Mouse (Mus musculus): ENCODE data around the gene Plekhm1. TPM values are rescaled to one million over a fixed set of nuclear protein-coding genes. Genes with fewer than 3 reads are reported as not detected.
A peak's percentile ranks its signal among the peaks of the same experiment; 100 is the strongest.

Plekhm1 gene
- total RNA-seq, 2 experiments from 2014 or later, result 21.3 to 22.2 TPM

GRCm38 (mm10) chr11:103362521-103363181 is 49.8 kb downstream of the Plekhm1 start:
- DNase-seq (ENCODE audit: low spot score in 2 of 2), result no peak

- DNase-seq (ENCODE audit: low spot score in 2 of 2), result no peak
Measured at GRCm38 (mm10) chr11:103362054-103362432, 50.4 kb downstream of the Plekhm1 start.

- no peak for DNase-seq (ENCODE audit: low spot score in 2 of 2)
Measured at GRCm38 (mm10) chr11:103361396-103362053, 51.0 kb downstream of the Plekhm1 start.

- DNase-seq (ENCODE audit: low spot score in 2 of 2), result no peak
Measured at GRCm38 (mm10) chr11:103360661-103361081, 51.8 kb downstream of the Plekhm1 start.

- DNase-seq (ENCODE audit: low spot score in 2 of 2), result peak; percentile 86 to 91
Measured at GRCm38 (mm10) chr11:103359841-103360641, 52.4 kb downstream of the Plekhm1 start.

GRCm38 (mm10) chr11:103359122-103359521 is 53.4 kb downstream of the Plekhm1 start:
- DNase-seq (ENCODE audit: low spot score in 2 of 2), result peak; percentile 69 to 74

GRCm38 (mm10) chr11:103358316-103358715 is 54.2 kb downstream of the Plekhm1 start:
- no peak for DNase-seq (ENCODE audit: low spot score in 2 of 2)

GRCm38 (mm10) chr11:103357710-103358109 is 54.8 kb downstream of the Plekhm1 start:
- DNase-seq (ENCODE audit: low spot score in 2 of 2), result no peak

GRCm38 (mm10) chr11:103356938-103357670 is 55.4 kb downstream of the Plekhm1 start:
- DNase-seq (ENCODE audit: low spot score in 2 of 2), result no peak

GRCm38 (mm10) chr11:103356032-103356571 is 56.4 kb downstream of the Plekhm1 start:
- no peak for DNase-seq (ENCODE audit: low spot score in 2 of 2)

GRCm38 (mm10) chr11:103355251-103355650 is 57.2 kb downstream of the Plekhm1 start:
- no peak for DNase-seq (ENCODE audit: low spot score in 2 of 2)

- no peak for DNase-seq (ENCODE audit: low spot score in 2 of 2)
Measured at GRCm38 (mm10) chr11:103354033-103354432, 58.5 kb downstream of the Plekhm1 start.

- no peak for DNase-seq (ENCODE audit: low spot score in 2 of 2)
Measured at GRCm38 (mm10) chr11:103352239-103352814, 60.2 kb downstream of the Plekhm1 start.

GRCm38 (mm10) chr11:103350711-103351315 is 61.7 kb downstream of the Plekhm1 start:
- DNase-seq (ENCODE audit: low spot score in 2 of 2), result no peak

- DNase-seq (ENCODE audit: low spot score in 2 of 2), result no peak
Measured at GRCm38 (mm10) chr11:103349699-103350098, 62.8 kb downstream of the Plekhm1 start.

- no peak for DNase-seq (ENCODE audit: low spot score in 2 of 2)
Measured at GRCm38 (mm10) chr11:103346657-103347056, 65.8 kb downstream of the Plekhm1 start.

- DNase-seq (ENCODE audit: low spot score in 2 of 2), result no peak
Measured at GRCm38 (mm10) chr11:103346236-103346635, 66.3 kb downstream of the Plekhm1 start.

GRCm38 (mm10) chr11:103345408-103346091 is 66.9 kb downstream of the Plekhm1 start:
- DNase-seq (ENCODE audit: low spot score in 2 of 2), result no peak
